In the genomic region with DNA sequence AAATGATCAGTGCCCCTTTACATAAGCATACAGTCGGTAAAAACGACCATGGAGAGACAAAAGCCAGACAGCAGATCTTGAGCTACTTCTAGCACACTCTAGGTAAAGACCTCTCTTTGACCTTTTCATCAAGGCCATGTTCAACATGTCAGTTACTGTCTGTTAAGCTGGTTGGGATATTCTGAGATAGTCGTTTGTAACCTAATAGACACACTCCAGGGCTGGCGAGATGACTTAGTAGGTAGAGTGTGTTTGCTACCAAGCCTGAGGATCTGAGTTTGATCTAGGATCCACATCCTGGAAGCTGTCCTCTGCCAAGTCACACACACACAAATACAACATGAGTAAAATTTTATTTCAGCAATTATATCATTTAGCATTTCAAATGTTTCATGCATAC, we compare ENCODE assay signal across 23 mouse cellular contexts. TPM values are rescaled to one million over a fixed set of nuclear protein-coding genes. Genes with fewer than 3 reads are reported as not detected.
DNase-seq lines count a peak whose midpoint lies in the region; ATAC-seq and TF ChIP-seq lines count a peak whose summit lies in the region.
"Had no signal": no experiment of that assay in that cellular context is flagged by ENCODE, and none has a peak within 500 bp of the region (broad histone marks: within the 10 kb centered on the region; RNA-seq: fewer than 3 reads in every experiment).

No protein-coding gene starts in this region.

- no peaks in the 10 kb centered on the region for H3K27me3 ChIP-seq in heart, embryonic 11.5 days (ENCODE audit: control insufficient read depth, insufficient read depth, low read length)
- H3K27me3 ChIP-seq in heart, embryonic 10.5 days (ENCODE audit: insufficient read depth, poor library complexity, severe bottlenecking): no peaks in the 10 kb centered on the region
- H3K27me3 ChIP-seq in liver, embryonic 16.5 days (ENCODE audit: control insufficient read depth, insufficient read depth, low read depth, low read length): no peaks in the 10 kb centered on the region
- no peaks in the 10 kb centered on the region for H3K27me3 ChIP-seq in liver, embryonic 12.5 days (replicated peaks)
- H3K27me3 ChIP-seq: CH12.LX; embryonic facial prominence, embryonic 13.5 days; forebrain, embryonic 13.5 days; heart, embryonic 15.5 days; hindbrain, embryonic 13.5 days; Patski had no signal

- 0 out of 2 replicates have a peak, but pooled peaks cover 4% of the 10 kb centered on the region for H3K4me1 ChIP-seq in heart, embryonic 11.5 days (ENCODE audit: control insufficient read depth, insufficient read depth, low read length)
- no peaks in the 10 kb centered on the region for H3K4me1 ChIP-seq in heart, embryonic 10.5 days
- H3K4me1 ChIP-seq in liver, embryonic 16.5 days (ENCODE audit: control insufficient read depth, low read depth, low read length): no peaks in the 10 kb centered on the region; the same call in 1 of the 2 replicates
- H3K4me1 ChIP-seq in liver, embryonic 12.5 days: peaks cover 11% of the 10 kb centered on the region; the same call in 1 of the 2 replicates
- H3K4me1 ChIP-seq: embryonic facial prominence, embryonic 13.5 days; forebrain, embryonic 13.5 days; hindbrain, embryonic 13.5 days had no signal

- 54% methylated on average over 4 of the region's 4 CpGs for WGBS in heart, embryonic 11.5 days (ENCODE audit: insufficient replicate concordance)
- WGBS in heart, embryonic 10.5 days: 70% methylated on average over 4 of the region's 4 CpGs
- 67% methylated on average over 4 of the region's 4 CpGs for WGBS in liver, embryonic 16.5 days (ENCODE audit: insufficient replicate concordance)
- 80% methylated on average over 4 of the region's 4 CpGs for WGBS in liver, embryonic 12.5 days (ENCODE audit: insufficient replicate concordance)

- DNase-seq in heart, embryonic 10.5 days (ENCODE audit: low spot score): no peak
- DNase-seq in layer of hippocampus, adult 2 months (ENCODE audit: low spot score in 2 of 2): no peak
- DNase-seq in layer of hippocampus, postnatal 36 days: no peak
- DNase-seq in thymus, postnatal 25 days: no peak
- DNase-seq: adrenal gland, postnatal 14 days; cerebellum, adult 11-12 months; cerebellum, adult 9-10 months; cerebellum, postnatal 25 days; forebrain, postnatal 0 days; gastrocnemius, postnatal 36 days; heart, adult 18-20 months had no signal

- no peak overlapping the region for H3K4me2 ChIP-seq in heart, embryonic 11.5 days
- no peak overlapping the region for H3K4me2 ChIP-seq in liver, embryonic 16.5 days (ENCODE audit: low read depth, low read length)
- no peak overlapping the region for H3K4me2 ChIP-seq in liver, embryonic 12.5 days
- H3K4me2 ChIP-seq: embryonic facial prominence, embryonic 13.5 days; forebrain, embryonic 13.5 days; heart, embryonic 15.5 days; hindbrain, embryonic 13.5 days had no signal

- no peak for TF ChIP-seq CTCF in layer of hippocampus, adult 2 months (conservative IDR thresholded peaks at IDR 0.05)

- no peak overlapping the region for H3K4me3 ChIP-seq in heart, embryonic 11.5 days (ENCODE audit: low read depth, low read length)
- H3K4me3 ChIP-seq in heart, embryonic 10.5 days: no peak overlapping the region
- no peak overlapping the region for H3K4me3 ChIP-seq in layer of hippocampus, adult 2 months
- H3K4me3 ChIP-seq in liver, embryonic 16.5 days (ENCODE audit: low read depth, low read length): no peak overlapping the region
- no peak overlapping the region for H3K4me3 ChIP-seq in liver, embryonic 12.5 days
- H3K4me3 ChIP-seq: embryonic facial prominence, embryonic 13.5 days; forebrain, embryonic 13.5 days; heart, embryonic 15.5 days; hindbrain, embryonic 13.5 days had no signal

- ATAC-seq in heart, embryonic 11.5 days (replicated peaks; ENCODE audit: insufficient number of reproducible peaks, low FRiP score, low TSS enrichment): no peak
- no peak for ATAC-seq in liver, embryonic 16.5 days (ENCODE audit: low read depth)
- no peak for ATAC-seq in liver, embryonic 12.5 days
- ATAC-seq in erythroblast, adult 5-6 weeks (replicated peaks; ENCODE audit: low FRiP score, poor library complexity, severe bottlenecking): 0 out of 2 replicates have a peak, but pooled peaks have one; percentile 20
- ATAC-seq: activated CD4-positive, CD25-positive, alpha-beta regulatory T cell, adult 4 months; forebrain, embryonic 13.5 days; forebrain, postnatal 0 days; hindbrain, postnatal 0 days; Patski had no signal

- no peaks in the 10 kb centered on the region for H3K9me3 ChIP-seq in heart, embryonic 11.5 days (replicated peaks; ENCODE audit: control insufficient read depth, low read length)
- no peaks in the 10 kb centered on the region for H3K9me3 ChIP-seq in heart, embryonic 10.5 days
- H3K9me3 ChIP-seq in liver, embryonic 16.5 days (replicated peaks; ENCODE audit: control insufficient read depth, low read length): no peaks in the 10 kb centered on the region
- H3K9me3 ChIP-seq in liver, embryonic 12.5 days (replicated peaks): no peaks in the 10 kb centered on the region
- H3K9me3 ChIP-seq: embryonic facial prominence, embryonic 13.5 days; forebrain, embryonic 13.5 days; heart, embryonic 15.5 days; hindbrain, embryonic 13.5 days had no signal

- H3K27ac ChIP-seq in heart, embryonic 11.5 days (ENCODE audit: low read depth, low read length): peak overlapping the region; percentile 35
- H3K27ac ChIP-seq in heart, embryonic 10.5 days: no peak overlapping the region
- peak overlapping the region; percentile 32; the same call in 1 of the 2 replicates for H3K27ac ChIP-seq in layer of hippocampus, adult 2 months
- peak overlapping the region; percentile 56 for H3K27ac ChIP-seq in liver, embryonic 16.5 days (ENCODE audit: low read length)
- no peak overlapping the region for H3K27ac ChIP-seq in liver, embryonic 12.5 days
- H3K27ac ChIP-seq: embryonic facial prominence, embryonic 13.5 days; forebrain, embryonic 13.5 days; heart, embryonic 15.5 days; hindbrain, embryonic 13.5 days; hindbrain, postnatal 0 days had no signal

- no peak overlapping the region for H3K9ac ChIP-seq in heart, embryonic 11.5 days (ENCODE audit: low read depth, low read length)
- H3K9ac ChIP-seq in liver, embryonic 16.5 days (ENCODE audit: low read depth, low read length): no peak overlapping the region
- H3K9ac ChIP-seq in liver, embryonic 12.5 days: no peak overlapping the region
- H3K9ac ChIP-seq: embryonic facial prominence, embryonic 13.5 days; forebrain, embryonic 13.5 days; forebrain, postnatal 0 days; heart, embryonic 15.5 days; hindbrain, embryonic 13.5 days had no signal

- H3K36me3 ChIP-seq in heart, embryonic 11.5 days (ENCODE audit: control insufficient read depth, insufficient read depth, low read length): peaks cover 14% of the 10 kb centered on the region
- peaks cover 62% of the 10 kb centered on the region for H3K36me3 ChIP-seq in heart, embryonic 10.5 days
- peaks cover 15% of the 10 kb centered on the region for H3K36me3 ChIP-seq in liver, embryonic 16.5 days (ENCODE audit: control insufficient read depth, insufficient read depth)
- H3K36me3 ChIP-seq in liver, embryonic 12.5 days: peaks cover 62% of the 10 kb centered on the region

RNA-seq across cellular contexts. Expression of a gene that starts 12.7 kb away (rescaled TPM):
- polyA plus RNA-seq in heart, embryonic 11.5 days (2014; fragmentation: Nextera tagmentation; extraction: Ambion mirVana): 84.6 and 98.0 TPM in 2 replicates
- 82.2 and 89.2 TPM in 2 replicates for polyA plus RNA-seq in heart, embryonic 10.5 days (2016; fragmentation: Nextera tagmentation; extraction: Ambion mirVana)
- total RNA-seq in layer of hippocampus, adult 2 months (2021): 10 to 100 TPM; 67.0 to 70.9 TPM
- 10 to 100 TPM; 76.3 to 78.0 TPM for total RNA-seq in layer of hippocampus, postnatal 36 days (2021)
- 31.6 and 33.4 TPM in 2 replicates for polyA plus RNA-seq in liver, embryonic 16.5 days (2015; fragmentation: Nextera tagmentation; extraction: Ambion mirVana)
- polyA plus RNA-seq in liver, embryonic 12.5 days (2016; fragmentation: Nextera tagmentation; extraction: Ambion mirVana): 42.9 and 43.4 TPM in 2 replicates
- total RNA-seq in erythroblast, adult 5-6 weeks (2015; ENCODE audit: low replicate concordance): 35.9 and 62.6 TPM in 2 replicates
- 14.1 and 34.0 TPM in 2 replicates for total RNA-seq in erythroblast, adult 5-6 weeks (2017; ENCODE audit: low replicate concordance)

RNA-seq across cellular contexts. Expression of a gene that starts 12.8 kb away (rescaled TPM):
- polyA plus RNA-seq in heart, embryonic 11.5 days (2014; fragmentation: Nextera tagmentation; extraction: Ambion mirVana): 261 and 271 TPM in 2 replicates
- polyA plus RNA-seq in heart, embryonic 10.5 days (2016; fragmentation: Nextera tagmentation; extraction: Ambion mirVana): 275 and 312 TPM in 2 replicates
- 10 to 100 TPM; 62.5 to 72.3 TPM for total RNA-seq in layer of hippocampus, adult 2 months (2021)
- 10 to 100 TPM; 62.6 to 77.3 TPM for total RNA-seq in layer of hippocampus, postnatal 36 days (2021)
- 224 and 254 TPM in 2 replicates for polyA plus RNA-seq in liver, embryonic 16.5 days (2015; fragmentation: Nextera tagmentation; extraction: Ambion mirVana)
- 195 and 206 TPM in 2 replicates for polyA plus RNA-seq in liver, embryonic 12.5 days (2016; fragmentation: Nextera tagmentation; extraction: Ambion mirVana)
- total RNA-seq in erythroblast, adult 5-6 weeks (2015; ENCODE audit: low replicate concordance): 34.5 and 52.8 TPM in 2 replicates
- total RNA-seq in erythroblast, adult 5-6 weeks (2017; ENCODE audit: low replicate concordance): 38.6 and 61.8 TPM in 2 replicates

Comparison
In these comparisons a context has a peak if more than half of its experiments do, and no peak if none do; other contexts are left out.
1. H3K27ac ChIP-seq: peak in heart, embryonic 11.5 days (single experiment), layer of hippocampus, adult 2 months (single experiment) and liver, embryonic 16.5 days (single experiment); none in heart, embryonic 10.5 days (single experiment) and liver, embryonic 12.5 days (single experiment).